Mouse (Mus musculus) gastrocnemius, adult 18-20 months (tissue): ENCODE data around the gene Il17f. TPM values are rescaled to one million over a fixed set of nuclear protein-coding genes. Genes with fewer than 3 reads are reported as not detected.
"Not testable (repeated sequence)": the region's sequence is repeated elsewhere in the genome, so short reads cannot be mapped to it uniquely, and the experiment has no call there.

ENCODE experiments used
- DNase-seq: peaks from one replicate; pipeline ENCODE4 v3.0.0; 2021; ENCODE audit warnings: low spot score
- total RNA-seq, 2 experiments: library from RNA; stranded (reverse); gene quantifications; 2 replicates each; pipeline ENCODE4 v1.2.3; 2021

Gene Il17f
- total RNA-seq, 2 experiments from 2014 or later, result not detected

- no peak for DNase-seq
Observed at GRCm38 (mm10) chr1:20787046-20787445, 3.4 kb downstream of the Il17f start.

GRCm38 (mm10) chr1:20778366-20778765, 12.1 kb downstream of the Il17f start:
- no peak for DNase-seq

- not testable (repeated sequence) for DNase-seq
Observed at GRCm38 (mm10) chr1:20774026-20774730, 16.2 kb downstream of the Il17f start.

GRCm38 (mm10) chr1:20766526-20766925, 23.9 kb downstream of the Il17f start:
- DNase-seq, result no peak

GRCm38 (mm10) chr1:20761411-20761810, 29.0 kb downstream of the Il17f start:
- DNase-seq, result no peak

GRCm38 (mm10) chr1:20760331-20760730, 30.1 kb downstream of the Il17f start:
- DNase-seq, result no peak

GRCm38 (mm10) chr1:20759799-20760198, 30.6 kb downstream of the Il17f start:
- DNase-seq, result no peak

GRCm38 (mm10) chr1:20757586-20757985, 32.8 kb downstream of the Il17f start:
- DNase-seq, result no peak

- DNase-seq, result no peak
Observed at GRCm38 (mm10) chr1:20754439-20754838, 36.0 kb downstream of the Il17f start.

GRCm38 (mm10) chr1:20740496-20740998, 49.9 kb downstream of the Il17f start:
- no peak for DNase-seq

GRCm38 (mm10) chr1:20738483-20738882, 51.9 kb downstream of the Il17f start:
- DNase-seq, result no peak

- no peak for DNase-seq
Observed at GRCm38 (mm10) chr1:20736572-20736971, 53.8 kb downstream of the Il17f start.

GRCm38 (mm10) chr1:20730903-20731302, 59.5 kb downstream of the Il17f start, which contains the start of gene Il17a:
Il17a (plus strand) TSS chr1:20730905.
- DNase-seq, result no peak

Other genes starting within 250 kb of the Il17f start
- gene Pkhd1, start 172.6 kb downstream of the Il17f start, total RNA-seq, result under 1 TPM; 0.05 to 0.09 TPM
- not detected for gene Il17a, start 59.7 kb downstream of the Il17f start, total RNA-seq
- 1 to 10 TPM; 2.6 to 2.7 TPM for gene Mcm3, start 29.7 kb upstream of the Il17f start, total RNA-seq
- gene Paqr8, start 100.0 kb upstream of the Il17f start, total RNA-seq, result under 1 TPM; 0.73 to 0.76 TPM
- gene Efhc1, start 161.0 kb upstream of the Il17f start, total RNA-seq, result under 1 TPM; 0.14 to 0.33 TPM